Mouse (Mus musculus) forebrain, embryonic 13.5 days (tissue): Measurements from ENCODE around the gene Psma5. TPM values are rescaled to one million over a fixed set of nuclear protein-coding genes. Genes with fewer than 3 reads are reported as not detected.
A peak's percentile ranks its signal among the peaks of the same experiment; 100 is the strongest.

Source experiments
- ATAC-seq: fragments of 200-750 bp; cut with Nextera tagmentation; 2 replicates; pipeline ENCODE4 v1.8.0; 2017
- H3K27ac ChIP-seq: fragments of 300-500 bp; sonication (generic); 2 replicates; pipeline ENCODE4 v1.5.1; 2015; ENCODE audit warnings: inconsistent platforms, mild to moderate bottlenecking, moderate library complexity
- H3K27me3 ChIP-seq: fragments of 300-500 bp; sonication (generic); 2 replicates; pipeline ENCODE4 v1.6.1; 2015; ENCODE audit warnings: mild to moderate bottlenecking, inconsistent platforms
- H3K36me3 ChIP-seq: fragments of 300-500 bp; sonication (generic); 2 replicates; pipeline ENCODE4 v1.6.1; 2015; ENCODE audit warnings: mild to moderate bottlenecking, inconsistent platforms; ENCODE audit not compliant: poor library complexity, severe bottlenecking
- H3K4me1 ChIP-seq: fragments of 300-500 bp; sonication (generic); 2 replicates; pipeline ENCODE4 v1.6.1; 2015; ENCODE audit warnings: inconsistent platforms
- H3K4me2 ChIP-seq: fragments of 300-500 bp; sonication (generic); 2 replicates; pipeline ENCODE4 v1.6.1; 2015; ENCODE audit warnings: inconsistent platforms, mild to moderate bottlenecking, moderate library complexity
- H3K4me3 ChIP-seq: fragments of 300-500 bp; sonication (generic); 2 replicates; pipeline ENCODE4 v1.5.1; 2015; ENCODE audit warnings: mild to moderate bottlenecking, inconsistent platforms
- H3K9ac ChIP-seq: fragments of 300-500 bp; sonication (generic); 2 replicates; pipeline ENCODE4 v1.6.1; 2015; ENCODE audit warnings: mild to moderate bottlenecking, inconsistent platforms
- H3K9me3 ChIP-seq: fragments of 300-500 bp; sonication (generic); replicated peaks from 2 replicates; pipeline ENCODE4 v1.6.1; 2016; ENCODE audit warnings: inconsistent platforms
- WGBS: fragments of 180-500 bp; shearing (Covaris S2); methylation state at CpG from one replicate; pipeline ENCODE4 v1.1.7; 2015; 5-methylcytosine and 5-hydroxymethylcytosine counted together
- polyA plus RNA-seq: library from polyadenylated mRNA; unstranded; fragments of >200 nt; fragmentation: Nextera tagmentation; extraction: Ambion mirVana; gene quantifications from 2 replicates; pipeline ENCODE4 v1.2.1, GENCODE M21; 2015

Psma5 gene
- 298 and 305 TPM in 2 replicates for polyA plus RNA-seq

GRCm38 (mm10) chr3:108256719-108257637 is at the start of gene Psma5:
Psma5 (plus strand) TSS chr3:108256926.
- H3K36me3 ChIP-seq, result peaks cover 3% of the 10 kb centered on the region; the same call in 1 of the 2 replicates
- WGBS, result under 1% methylated on average over 79 of the region's 79 CpGs
- H3K27me3 ChIP-seq, result no peaks in the 10 kb centered on the region
- no peaks in the 10 kb centered on the region for H3K9me3 ChIP-seq
- peak within 1 kb of the TSS; percentile 86 for H3K4me2 ChIP-seq
- no peak within 1 kb of the TSS for H3K27ac ChIP-seq
- H3K4me3 ChIP-seq, result peak within 1 kb of the TSS; percentile 99
- peak within 1 kb of the TSS; percentile 93 for H3K9ac ChIP-seq
- ATAC-seq, result peak; percentile 100
- peaks cover 28% of the 10 kb centered on the region for H3K4me1 ChIP-seq

- Histone ChIP-seq H3K9me3 (no peaks in the 10 kb centered on the region), H3K36me3 (peaks cover 43% of the 10 kb centered on the region), H3K27ac (peak overlapping the region; percentile 97), H3K4me2 (peak overlapping the region; percentile 97), H3K27me3 (no peaks in the 10 kb centered on the region; the same call in 1 of the 2 replicates), H3K4me3 (peak overlapping the region; percentile 63), H3K4me1 (peaks cover 47% of the 10 kb centered on the region), H3K9ac (peak overlapping the region; percentile 86)
- no peak for ATAC-seq
- WGBS, result 42% methylated on average over 3 of the region's 3 CpGs
These were observed 47.7 kb upstream of the Psma5 start for GRCm38 (mm10) chr3:108209001-108209400.

GRCm38 (mm10) chr3:108209536-108209935 is 47.2 kb upstream of the Psma5 start:
- Histone ChIP-seq H3K4me3 (peak overlapping the region; percentile 63), H3K4me1 (peaks cover 47% of the 10 kb centered on the region), H3K4me2 (peak overlapping the region; percentile 97), H3K9me3 (no peaks in the 10 kb centered on the region), H3K27me3 (no peaks in the 10 kb centered on the region; the same call in 1 of the 2 replicates), H3K36me3 (peaks cover 38% of the 10 kb centered on the region), H3K9ac (peak overlapping the region; percentile 86), H3K27ac (peak overlapping the region; percentile 97)
- no peak; the same call in 1 of the 2 replicates for ATAC-seq
- 5% methylated on average over 8 of the region's 8 CpGs for WGBS

- H3K36me3 ChIP-seq, result peaks cover 32% of the 10 kb centered on the region
These were observed 46.6 kb upstream of the Psma5 start for GRCm38 (mm10) chr3:108209946-108210770.

GRCm38 (mm10) chr3:108210771-108211139 is 46.0 kb upstream of the Psma5 start, which contains the start of gene Atxn7l2:
Atxn7l2 (minus strand) TSS chr3:108210934.
- Histone ChIP-seq H3K9me3 (no peaks in the 10 kb centered on the region), H3K9ac (peak within 1 kb of the TSS; percentile 86), H3K27ac (peak within 1 kb of the TSS; percentile 97), H3K36me3 (peaks cover 26% of the 10 kb centered on the region), H3K4me3 (peak within 1 kb of the TSS; percentile 63), H3K4me2 (peak within 1 kb of the TSS; percentile 97), H3K4me1 (peaks cover 47% of the 10 kb centered on the region), H3K27me3 (no peaks in the 10 kb centered on the region; the same call in 1 of the 2 replicates)
- under 1% methylated on average over 14 of the region's 14 CpGs for WGBS
- peak; percentile 83 for ATAC-seq

More at GRCm38 (mm10) chr3:108209946-108210770, 46.6 kb upstream of the Psma5 start:
- ATAC-seq, result peak; percentile 94
- peak overlapping the region; percentile 86 for H3K9ac ChIP-seq
- peaks cover 47% of the 10 kb centered on the region for H3K4me1 ChIP-seq
- no peaks in the 10 kb centered on the region for H3K9me3 ChIP-seq
- H3K4me3 ChIP-seq, result peak overlapping the region; percentile 63
- WGBS, result 0% methylated on average over 60 of the region's 72 CpGs
- H3K27ac ChIP-seq, result peak overlapping the region; percentile 97
- no peaks in the 10 kb centered on the region; the same call in 1 of the 2 replicates for H3K27me3 ChIP-seq
- H3K4me2 ChIP-seq, result peak overlapping the region; percentile 97

GRCm38 (mm10) chr3:108211845-108212244 is 44.9 kb upstream of the Psma5 start:
- peak overlapping the region; percentile 97 for H3K27ac ChIP-seq
- H3K36me3 ChIP-seq, result peaks cover 15% of the 10 kb centered on the region
- ATAC-seq, result no peak; the same call in 1 of the 2 replicates
- WGBS, result 53% methylated on average over 6 of the region's 6 CpGs
- peak overlapping the region; percentile 97 for H3K4me2 ChIP-seq
- H3K9me3 ChIP-seq, result no peaks in the 10 kb centered on the region
- H3K9ac ChIP-seq, result 0 out of 2 replicates have a peak overlapping the region, but pooled peaks have one; percentile 27
- H3K4me1 ChIP-seq, result peaks cover 45% of the 10 kb centered on the region
- H3K27me3 ChIP-seq, result no peaks in the 10 kb centered on the region; the same call in 1 of the 2 replicates
- H3K4me3 ChIP-seq, result no peak overlapping the region

- Histone ChIP-seq H3K27ac (peak overlapping the region; percentile 97), H3K36me3 (peaks cover 9% of the 10 kb centered on the region), H3K4me3 (no peak overlapping the region), H3K9ac (no peak overlapping the region), H3K4me1 (peaks cover 39% of the 10 kb centered on the region), H3K4me2 (peak overlapping the region; percentile 97; the same call in 1 of the 2 replicates), H3K27me3 (no peaks in the 10 kb centered on the region; the same call in 1 of the 2 replicates), H3K9me3 (no peaks in the 10 kb centered on the region)
- WGBS, result 89% methylated on average over 8 of the region's 8 CpGs
- no peak for ATAC-seq
These were observed 44.3 kb upstream of the Psma5 start for GRCm38 (mm10) chr3:108212406-108212805.

- peaks cover 18% of the 10 kb centered on the region for H3K4me1 ChIP-seq
- WGBS, result 16% methylated on average over 5 of the region's 5 CpGs
- no peak for ATAC-seq
- H3K9me3 ChIP-seq, result no peaks in the 10 kb centered on the region
- no peaks in the 10 kb centered on the region; the same call in 1 of the 2 replicates for H3K27me3 ChIP-seq
- no peaks in the 10 kb centered on the region for H3K36me3 ChIP-seq
- no peak overlapping the region for H3K4me2 ChIP-seq
- no peak overlapping the region for H3K9ac ChIP-seq
- no peak overlapping the region for H3K4me3 ChIP-seq
- H3K27ac ChIP-seq, result no peak overlapping the region
These were observed 42.0 kb upstream of the Psma5 start for GRCm38 (mm10) chr3:108214734-108215133.

- H3K36me3 ChIP-seq, result no peaks in the 10 kb centered on the region
- H3K9ac ChIP-seq, result no peak overlapping the region
- WGBS, result 74% methylated on average over 3 of the region's 3 CpGs
- no peaks in the 10 kb centered on the region for H3K9me3 ChIP-seq
- peaks cover 2% of the 10 kb centered on the region; the same call in 1 of the 2 replicates for H3K4me1 ChIP-seq
- H3K4me2 ChIP-seq, result no peak overlapping the region
- no peak overlapping the region for H3K27ac ChIP-seq
- no peak for ATAC-seq
- H3K27me3 ChIP-seq, result peaks cover 25% of the 10 kb centered on the region
- no peak overlapping the region for H3K4me3 ChIP-seq
These were observed 36.1 kb upstream of the Psma5 start for GRCm38 (mm10) chr3:108220661-108221060.

- H3K27ac ChIP-seq, result no peak overlapping the region
- H3K4me2 ChIP-seq, result peak overlapping the region; percentile 74
- H3K4me3 ChIP-seq, result peak overlapping the region; percentile 44
- H3K27me3 ChIP-seq, result peaks cover 46% of the 10 kb centered on the region
- H3K9me3 ChIP-seq, result no peaks in the 10 kb centered on the region
- no peaks in the 10 kb centered on the region for H3K36me3 ChIP-seq
- 3% methylated on average over 52 of the region's 67 CpGs for WGBS
- ATAC-seq, result peak; percentile 71
- H3K4me1 ChIP-seq, result peaks cover 22% of the 10 kb centered on the region
- H3K9ac ChIP-seq, result peak overlapping the region; percentile 67
These were observed 30.8 kb upstream of the Psma5 start for GRCm38 (mm10) chr3:108225711-108226557.
